Mouse (Mus musculus) limb, embryonic 10.5 days (tissue): ENCODE measurements around the gene Fstl5. TPM values are rescaled to one million over a fixed set of nuclear protein-coding genes. Genes with fewer than 3 reads are reported as not detected.
"Not testable (repeated sequence)": the region's sequence is repeated elsewhere in the genome, so short reads cannot be mapped to it uniquely, and the experiment has no call there.

Source experiments
- DNase-seq: peaks from one replicate; pipeline ENCODE4 v3.0.0-alpha.2; 2017; ENCODE audit warnings: low spot score
- H3K27ac ChIP-seq: fragments of 300-500 bp; sonication (generic); 2 replicates; pipeline ENCODE4 v1.5.1; 2016; ENCODE audit warnings: mild to moderate bottlenecking
- H3K27me3 ChIP-seq: fragments of 300-500 bp; sonication (generic); 2 replicates; pipeline ENCODE4 v1.6.1; 2016; ENCODE audit warnings: low read depth, mild to moderate bottlenecking; ENCODE audit not compliant: poor library complexity, severe bottlenecking
- H3K36me3 ChIP-seq: fragments of 300-500 bp; sonication (generic); 2 replicates; pipeline ENCODE4 v1.6.1; 2016; ENCODE audit warnings: mild to moderate bottlenecking, moderate library complexity
- H3K4me1 ChIP-seq: fragments of 300-500 bp; sonication (generic); 2 replicates; pipeline ENCODE4 v1.6.1; 2016
- H3K4me3 ChIP-seq: fragments of 300-500 bp; sonication (generic); 2 replicates; pipeline ENCODE4 v1.5.1; 2016; ENCODE audit warnings: mild to moderate bottlenecking, moderate library complexity
- H3K9me3 ChIP-seq: fragments of 300-500 bp; sonication (generic); replicated peaks from 2 replicates; pipeline ENCODE4 v1.6.1; 2016; ENCODE audit warnings: mild to moderate bottlenecking
- WGBS: fragments of 180-500 bp; shearing (Covaris S2); methylation state at CpG from one replicate; pipeline ENCODE4 v1.1.7; 2016; 5-methylcytosine and 5-hydroxymethylcytosine counted together
- polyA plus RNA-seq: library from polyadenylated mRNA; unstranded; fragments of >200 nt; fragmentation: Nextera tagmentation; extraction: Ambion mirVana; gene quantifications from 2 replicates; pipeline ENCODE4 v1.2.1, GENCODE M21; 2016

Gene Fstl5
- polyA plus RNA-seq, 1 experiment from 2014 or later = 0.14 TPM

DNA sequence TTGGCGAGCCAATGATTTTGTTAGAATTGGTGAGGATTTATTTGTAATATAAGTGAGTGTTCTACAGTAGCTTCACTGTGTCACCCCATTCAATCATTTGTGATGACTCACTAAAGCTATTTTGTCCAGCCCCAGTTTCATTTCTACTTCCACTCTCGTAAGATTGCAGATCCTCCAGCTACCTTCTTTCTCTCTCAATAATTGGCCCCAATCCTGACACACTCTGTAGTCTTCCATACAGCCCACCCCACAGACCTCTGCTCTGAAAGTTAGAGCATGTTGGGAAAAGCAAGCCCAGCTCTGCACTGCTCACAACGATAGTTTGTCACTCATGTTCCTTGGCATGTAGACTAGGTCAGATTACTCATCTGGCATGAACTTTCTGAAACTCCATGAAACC is 242.9 kb downstream of the Fstl5 start:
- no peaks in the 10 kb centered on the region for H3K27me3 ChIP-seq

DNA sequence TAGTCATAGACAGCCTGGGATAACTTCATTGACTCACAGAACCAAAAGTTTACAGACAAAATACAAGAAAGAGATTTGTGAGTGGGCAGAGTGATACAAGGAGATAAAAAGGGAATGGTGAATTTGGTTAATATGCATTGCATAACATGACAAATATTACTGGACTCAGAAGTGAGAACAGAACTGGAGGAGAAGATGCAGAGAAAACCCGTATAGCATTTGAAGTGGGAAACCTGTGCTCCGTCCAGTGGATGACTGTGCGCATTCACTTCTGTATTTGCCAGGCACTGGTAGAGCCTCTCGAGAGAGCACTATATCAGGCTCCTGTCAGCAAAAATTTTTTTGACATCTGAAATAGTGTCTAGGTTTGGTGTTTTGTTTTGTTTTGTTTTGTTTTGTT is 245.5 kb downstream of the Fstl5 start:
- no peak overlapping the region for H3K27ac ChIP-seq
- no peaks in the 10 kb centered on the region for H3K27me3 ChIP-seq
- no peak for DNase-seq
- no peaks in the 10 kb centered on the region for H3K9me3 ChIP-seq
- no peaks in the 10 kb centered on the region for H3K36me3 ChIP-seq
- H3K4me1 ChIP-seq = no peaks in the 10 kb centered on the region
- 92% methylated on average over 4 of the region's 4 CpGs for WGBS
- no peak overlapping the region for H3K4me3 ChIP-seq

More for the DNA sequence above, 242.9 kb downstream of the Fstl5 start:
- H3K9me3 ChIP-seq = no peaks in the 10 kb centered on the region
- H3K4me1 ChIP-seq = no peaks in the 10 kb centered on the region
- DNase-seq = no peak
- no peaks in the 10 kb centered on the region for H3K36me3 ChIP-seq
- H3K4me3 ChIP-seq = no peak overlapping the region
- H3K27ac ChIP-seq = no peak overlapping the region
- WGBS = 95% methylated on average over 3 of the region's 3 CpGs

DNA sequence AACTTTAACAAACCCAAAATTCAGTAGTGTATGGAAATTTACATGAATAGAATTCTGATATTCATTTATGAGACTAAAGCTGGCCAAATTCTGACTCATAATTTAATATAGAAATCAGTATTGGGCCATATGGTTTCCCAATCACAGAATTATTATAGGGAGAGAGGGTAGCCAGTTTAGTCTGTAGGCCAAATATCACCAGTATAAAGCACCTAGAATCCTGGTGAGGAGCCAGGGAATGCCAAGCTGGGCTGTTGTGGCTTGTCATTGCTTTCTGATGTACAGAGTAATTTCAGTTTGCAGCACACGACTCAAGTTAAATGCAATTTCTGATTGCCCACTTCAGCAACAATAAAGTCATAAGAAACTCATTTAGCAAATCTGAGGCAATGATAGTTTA is 248.4 kb downstream of the Fstl5 start:
- no peak for DNase-seq
- Histone ChIP-seq H3K4me3 (no peak overlapping the region), H3K27me3 (no peaks in the 10 kb centered on the region), H3K4me1 (no peaks in the 10 kb centered on the region), H3K9me3 (no peaks in the 10 kb centered on the region), H3K27ac (no peak overlapping the region), H3K36me3 (no peaks in the 10 kb centered on the region)
- 89% methylated on average over 1 of the region's 1 CpGs for WGBS

DNA sequence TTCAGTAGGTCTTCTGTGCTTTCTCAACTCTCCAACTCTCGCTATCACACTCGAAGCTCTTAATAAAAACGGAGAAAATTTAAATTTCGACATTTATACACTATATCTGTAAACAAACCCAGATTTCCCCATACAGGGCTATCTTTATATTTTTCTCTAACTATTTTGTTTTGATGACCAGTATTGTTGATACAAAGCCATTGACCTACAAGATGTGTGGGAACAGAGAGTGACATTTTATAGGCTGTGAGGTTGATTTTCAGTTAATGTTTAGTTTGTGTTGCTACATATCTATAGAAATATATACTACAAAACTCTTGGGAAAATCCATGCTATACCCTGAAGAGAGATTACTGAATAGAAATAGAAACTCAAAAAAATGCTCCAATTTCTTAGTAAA is 262.9 kb downstream of the Fstl5 start:
- H3K27me3 ChIP-seq = no peaks in the 10 kb centered on the region
- no peaks in the 10 kb centered on the region for H3K9me3 ChIP-seq
- H3K27ac ChIP-seq = no peak overlapping the region
- DNase-seq = no peak
- WGBS = 88% methylated on average over 4 of the region's 4 CpGs
- no peaks in the 10 kb centered on the region for H3K36me3 ChIP-seq
- no peaks in the 10 kb centered on the region for H3K4me1 ChIP-seq
- no peak overlapping the region for H3K4me3 ChIP-seq

DNA sequence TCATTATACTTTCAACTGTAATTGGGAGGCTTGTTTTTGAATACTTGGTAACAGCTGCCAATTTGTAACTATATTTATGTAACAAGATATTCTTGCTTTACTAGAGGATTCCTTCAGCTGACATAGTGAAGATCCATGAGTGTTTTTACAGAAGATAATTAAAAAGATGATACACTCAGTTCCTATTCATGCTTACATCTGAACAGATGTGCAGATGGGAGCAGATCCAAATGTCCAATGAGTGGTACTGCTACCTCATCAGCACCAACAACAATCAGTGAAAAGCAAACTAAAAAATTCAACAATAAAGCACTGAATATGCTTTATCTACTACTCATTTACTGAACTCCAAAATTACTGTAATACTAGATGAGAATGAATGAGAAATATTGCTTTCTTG is 292.9 kb downstream of the Fstl5 start:
- no peaks in the 10 kb centered on the region for H3K9me3 ChIP-seq
- H3K4me1 ChIP-seq = no peaks in the 10 kb centered on the region
- no peak overlapping the region for H3K27ac ChIP-seq
- H3K4me3 ChIP-seq = no peak overlapping the region
- H3K36me3 ChIP-seq = no peaks in the 10 kb centered on the region
- no peak for DNase-seq
- H3K27me3 ChIP-seq = no peaks in the 10 kb centered on the region

DNA sequence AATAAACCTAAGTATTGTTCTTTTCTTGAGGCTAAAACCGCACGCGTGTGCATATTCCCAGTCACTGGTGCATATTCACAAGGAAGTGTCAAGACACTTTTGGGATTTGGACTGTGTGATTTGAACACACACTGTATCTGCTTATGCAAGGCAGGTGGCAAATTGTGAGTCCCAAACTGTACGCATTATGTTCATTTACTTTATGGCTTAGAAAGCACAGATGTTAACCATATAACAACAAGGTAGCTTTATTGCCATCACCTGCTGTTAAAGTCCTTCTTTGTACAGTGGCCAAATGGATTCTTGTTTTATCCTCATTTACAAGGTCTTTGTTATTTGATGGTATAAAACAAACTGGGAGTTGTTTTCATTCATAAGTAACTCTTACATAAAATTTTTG is 295.8 kb downstream of the Fstl5 start:
- Histone ChIP-seq H3K4me3 (no peak overlapping the region), H3K36me3 (no peaks in the 10 kb centered on the region), H3K27me3 (no peaks in the 10 kb centered on the region), H3K4me1 (no peaks in the 10 kb centered on the region), H3K9me3 (no peaks in the 10 kb centered on the region), H3K27ac (no peak overlapping the region)
- DNase-seq = no peak
- WGBS = 92% methylated on average over 4 of the region's 4 CpGs

DNA sequence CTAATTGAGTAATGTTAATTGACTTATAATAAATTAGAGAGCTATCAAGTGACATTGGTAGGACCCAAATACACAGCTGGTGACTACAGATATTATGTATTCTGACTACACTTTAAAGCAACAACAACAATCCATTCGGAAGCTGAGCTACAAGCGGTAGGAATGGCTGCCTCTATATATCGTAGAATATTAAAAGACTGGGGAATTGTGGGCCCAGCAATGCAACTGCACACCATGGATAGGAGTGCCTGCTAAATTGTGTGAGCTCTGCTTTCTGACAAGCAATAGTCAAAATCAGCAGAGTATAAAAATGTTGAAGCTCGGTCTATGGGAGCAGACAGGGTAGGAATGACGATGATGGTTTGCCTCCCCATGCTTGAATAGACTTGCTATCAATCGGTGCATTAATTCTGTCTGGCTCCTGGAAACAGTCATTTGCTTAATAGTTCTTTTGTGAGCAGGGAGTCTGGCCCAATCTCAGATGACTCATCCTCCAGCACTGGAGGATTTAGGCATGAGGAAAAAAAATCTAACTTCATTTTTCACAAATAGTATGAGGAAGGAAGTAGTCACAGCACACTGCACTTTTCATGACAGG is 354.8 kb downstream of the Fstl5 start:
- 88% methylated on average over 6 of the region's 6 CpGs for WGBS
- Histone ChIP-seq H3K4me1 (no peaks in the 10 kb centered on the region), H3K36me3 (no peaks in the 10 kb centered on the region), H3K9me3 (no peaks in the 10 kb centered on the region), H3K27me3 (no peaks in the 10 kb centered on the region), H3K27ac (no peak overlapping the region), H3K4me3 (no peak overlapping the region)
- no peak for DNase-seq

DNA sequence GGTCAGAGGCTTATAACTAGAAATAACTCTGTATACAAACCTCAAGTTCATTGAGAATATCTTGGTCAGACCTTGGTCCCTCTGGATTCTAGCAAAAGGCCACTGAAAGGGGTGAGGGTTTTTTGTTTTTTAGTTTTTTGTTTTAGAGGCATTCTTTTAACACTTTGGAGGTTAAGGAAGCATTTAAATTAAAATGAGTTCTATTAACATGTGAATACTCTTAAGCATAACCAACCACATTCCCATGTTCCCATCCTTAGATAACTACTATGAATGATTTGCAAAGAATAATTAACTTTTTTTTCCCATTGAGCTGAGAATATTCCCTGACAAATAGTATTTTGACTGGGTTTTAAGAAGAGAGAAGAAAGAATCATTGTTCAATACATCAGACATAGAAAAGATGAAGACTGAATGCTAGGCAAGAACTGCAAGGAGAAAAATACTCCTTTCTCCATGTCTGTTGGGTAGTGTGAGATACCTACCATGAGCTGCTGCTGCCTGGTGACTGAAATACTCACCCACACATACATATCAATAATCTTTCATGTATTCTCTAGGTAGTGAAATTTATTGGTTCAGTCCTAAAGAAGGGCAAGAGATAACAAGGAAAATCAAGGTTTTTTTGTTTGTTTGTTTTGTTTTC is 393.3 kb downstream of the Fstl5 start:
- DNase-seq = no peak
- no peaks in the 10 kb centered on the region for H3K4me1 ChIP-seq
- no peaks in the 10 kb centered on the region for H3K27me3 ChIP-seq
- no peak overlapping the region for H3K27ac ChIP-seq
- H3K4me3 ChIP-seq = no peak overlapping the region
- H3K36me3 ChIP-seq = no peaks in the 10 kb centered on the region
- H3K9me3 ChIP-seq = no peaks in the 10 kb centered on the region

DNA sequence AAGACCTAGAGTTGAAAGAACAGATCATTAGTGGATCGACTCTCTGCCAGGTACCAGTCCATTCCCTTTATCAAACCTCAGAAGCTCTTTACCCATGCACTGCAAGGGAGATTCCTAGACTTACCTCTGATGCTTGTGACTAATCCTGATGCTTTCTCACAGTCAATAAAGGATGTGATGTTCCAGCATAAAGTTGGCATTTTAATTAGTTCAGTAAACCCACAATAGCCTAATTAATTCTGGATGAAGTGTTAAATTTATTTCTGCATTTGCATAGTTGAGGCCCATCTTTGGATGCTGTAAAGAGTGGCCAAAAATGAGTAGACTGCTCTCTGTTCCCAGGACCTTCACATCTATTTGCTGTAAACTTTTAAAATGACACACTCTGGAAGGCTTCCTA is 394.1 kb downstream of the Fstl5 start:
- 82% methylated on average over 1 of the region's 1 CpGs for WGBS
- no peaks in the 10 kb centered on the region for H3K9me3 ChIP-seq
- H3K36me3 ChIP-seq = no peaks in the 10 kb centered on the region
- DNase-seq = no peak
- H3K27ac ChIP-seq = no peak overlapping the region
- H3K4me3 ChIP-seq = no peak overlapping the region
- H3K4me1 ChIP-seq = no peaks in the 10 kb centered on the region
- no peaks in the 10 kb centered on the region for H3K27me3 ChIP-seq

DNA sequence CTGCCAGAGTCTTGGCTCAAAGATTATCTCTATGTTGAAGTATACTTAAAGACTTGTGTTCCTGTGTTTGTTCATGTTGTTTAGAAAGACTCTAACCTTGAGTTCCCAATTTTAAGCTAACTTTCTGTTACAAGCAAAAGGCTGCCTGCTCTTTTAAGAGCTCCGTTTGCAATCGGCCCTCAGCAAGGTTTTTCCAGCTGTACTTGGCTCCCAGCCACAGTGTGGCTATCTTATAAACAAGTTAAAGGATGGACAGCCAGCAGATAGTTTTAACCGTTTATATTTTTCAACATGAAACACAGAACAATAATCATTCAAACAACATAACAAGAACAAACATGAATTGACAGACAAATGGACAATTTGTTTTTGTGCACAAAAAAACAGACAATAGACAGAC is 433.8 kb downstream of the Fstl5 start:
- H3K9me3 ChIP-seq, H3K4me3 ChIP-seq, H3K36me3 ChIP-seq, H3K27me3 ChIP-seq, H3K27ac ChIP-seq, DNase-seq, H3K4me1 ChIP-seq: not testable (repeated sequence)
- WGBS = 87% methylated on average over 3 of the region's 3 CpGs

DNA sequence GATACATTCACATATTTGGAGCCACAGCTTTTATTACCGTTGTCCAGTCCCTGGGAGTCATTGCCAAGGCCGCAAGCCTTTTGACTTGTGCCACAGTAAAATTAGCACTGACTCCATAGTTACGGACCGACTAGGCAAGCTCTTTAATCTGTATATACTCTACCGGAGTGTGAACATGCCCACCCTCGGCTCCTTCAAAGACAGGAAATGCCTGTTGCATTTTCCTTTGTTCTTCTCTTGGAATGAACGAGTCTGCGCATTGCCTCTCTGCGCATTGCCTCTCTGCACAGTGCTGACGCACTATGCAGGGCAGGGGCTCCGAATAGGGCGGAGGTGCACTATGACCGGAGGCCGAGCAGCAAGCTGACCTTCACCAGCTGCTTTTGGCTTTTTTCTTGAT is 434.7 kb downstream of the Fstl5 start:
- Histone ChIP-seq H3K27ac (no peak overlapping the region), H3K4me1 (no peaks in the 10 kb centered on the region), H3K27me3 (no peaks in the 10 kb centered on the region), H3K36me3 (no peaks in the 10 kb centered on the region), H3K9me3 (no peaks in the 10 kb centered on the region), H3K4me3 (no peak overlapping the region)
- DNase-seq = no peak
- WGBS = 93% methylated on average over 14 of the region's 14 CpGs

DNA sequence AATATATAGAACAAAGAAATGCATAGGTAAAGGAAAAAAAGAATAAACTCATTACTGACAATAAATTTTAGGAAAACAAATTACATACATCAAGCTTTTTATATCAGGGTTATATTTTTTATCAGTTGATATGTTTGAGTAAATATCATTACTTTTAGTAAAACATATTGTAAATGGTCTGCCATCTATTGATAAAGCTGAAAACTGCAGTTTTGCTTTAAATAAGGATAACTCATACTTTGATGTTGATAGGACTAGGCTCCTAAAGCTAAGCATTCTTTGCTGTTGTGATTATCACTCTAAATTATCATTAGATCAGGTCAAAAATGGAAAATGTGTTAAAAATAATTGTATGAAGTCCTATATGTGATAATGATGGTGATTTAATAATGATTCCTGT is 493.3 kb downstream of the Fstl5 start:
- no peak for DNase-seq
- Histone ChIP-seq H3K4me1 (no peaks in the 10 kb centered on the region), H3K27me3 (no peaks in the 10 kb centered on the region), H3K9me3 (no peaks in the 10 kb centered on the region), H3K4me3 (no peak overlapping the region), H3K27ac (no peak overlapping the region), H3K36me3 (no peaks in the 10 kb centered on the region)

DNA sequence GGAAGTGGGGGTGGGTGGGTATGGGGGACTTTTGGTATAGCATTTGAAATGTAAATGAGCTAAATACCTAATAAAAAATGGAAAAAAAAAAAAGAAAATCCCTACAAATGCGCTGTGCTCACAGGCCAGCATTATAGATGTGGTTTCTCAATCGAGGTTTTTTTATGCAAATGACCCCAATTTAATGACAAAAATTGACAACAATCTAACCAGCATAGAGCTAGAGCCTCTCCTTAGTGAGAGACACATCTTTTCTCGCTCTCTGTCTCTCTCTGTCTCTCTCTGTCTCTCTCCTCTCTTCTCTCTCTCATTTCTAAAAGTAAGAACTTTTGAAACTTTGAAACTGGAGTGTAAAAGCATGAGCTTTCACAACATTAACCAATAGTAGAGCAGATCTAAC is 498.4 kb downstream of the Fstl5 start:
- Histone ChIP-seq H3K27ac (no peak overlapping the region), H3K9me3 (no peaks in the 10 kb centered on the region), H3K36me3 (no peaks in the 10 kb centered on the region), H3K27me3 (no peaks in the 10 kb centered on the region), H3K4me3 (no peak overlapping the region), H3K4me1 (no peaks in the 10 kb centered on the region)
- no peak for DNase-seq
- WGBS = 84% methylated on average over 3 of the region's 3 CpGs

DNA sequence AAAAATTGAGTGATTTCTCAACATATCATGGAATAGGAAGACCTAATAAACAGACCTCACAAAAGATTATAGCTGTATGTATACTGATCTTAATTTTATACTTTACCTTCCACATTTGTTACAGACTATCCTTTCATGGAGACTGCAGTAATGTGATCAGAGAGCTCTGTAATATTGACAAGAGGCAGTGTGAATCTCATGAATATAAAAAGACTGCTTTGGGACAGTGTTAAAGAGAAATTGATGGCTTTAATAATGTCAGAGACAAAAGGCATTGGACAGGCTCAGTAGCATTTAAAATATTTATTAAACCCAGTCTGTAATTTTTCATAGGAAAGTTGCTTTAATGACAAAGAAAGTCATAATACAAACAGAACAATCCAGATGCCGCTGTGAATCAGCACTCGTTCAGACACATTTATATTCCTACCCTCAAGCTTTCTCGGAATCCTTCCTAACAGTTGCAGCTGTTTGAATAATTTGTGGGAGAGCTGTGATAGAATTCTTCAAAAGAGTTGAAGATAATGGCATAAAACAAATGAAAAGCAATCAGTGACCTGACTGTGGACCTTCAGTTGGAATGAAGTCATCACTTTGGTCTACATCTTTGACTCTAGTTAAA is 499.0 kb downstream of the Fstl5 start:
- H3K27ac ChIP-seq = no peak overlapping the region
- no peaks in the 10 kb centered on the region for H3K36me3 ChIP-seq
- 92% methylated on average over 3 of the region's 3 CpGs for WGBS
- no peak overlapping the region for H3K4me3 ChIP-seq
- DNase-seq = no peak
- no peaks in the 10 kb centered on the region for H3K4me1 ChIP-seq
- no peaks in the 10 kb centered on the region for H3K9me3 ChIP-seq
- no peaks in the 10 kb centered on the region for H3K27me3 ChIP-seq
